Mouse (Mus musculus) adrenal gland, adult 18-20 months (tissue): ENCODE results near the gene Atp2b2. TPM values are rescaled to one million over a fixed set of nuclear protein-coding genes. Genes with fewer than 3 reads are reported as not detected.
"Not testable (repeated sequence)": the region's sequence is repeated elsewhere in the genome, so short reads cannot be mapped to it uniquely, and the experiment has no call there.

Source experiments
- DNase-seq, 2 experiments: peaks; one replicate each; pipeline ENCODE4 v3.0.0; 2021 to 2022; ENCODE audit warnings: low spot score in 2 of 2
- microRNA-seq, 2 experiments: library from miRNA; unstranded; fragments of <30 nt; microRNA quantifications; one replicate each; pipeline ENCODE4 v1.2.0; 2021; ENCODE audit warnings: borderline number of aligned reads in 2 of 2
- total RNA-seq, 2 experiments: library from RNA; stranded (reverse); gene quantifications; 1 replicate in 1 of 2; 2 replicates in 1 of 2; pipeline ENCODE4 v1.2.3; 2021

Gene Atp2b2
- total RNA-seq, 2 experiments from 2014 or later: 3.4 to 4.9 TPM

GRCm38 (mm10) chr6:113737318-113738046 is 304.9 kb downstream of the Atp2b2 start:
- no peak for DNase-seq

- DNase-seq: no peak
These were observed 311.1 kb downstream of the Atp2b2 start for GRCm38 (mm10) chr6:113731296-113731695.

- no peak for DNase-seq
These were observed 314.2 kb downstream of the Atp2b2 start for GRCm38 (mm10) chr6:113728181-113728580.

- no peak for DNase-seq
These were observed 321.4 kb downstream of the Atp2b2 start for GRCm38 (mm10) chr6:113721061-113721460.

- no peak for DNase-seq
These were observed 322.5 kb downstream of the Atp2b2 start, which contains the start of gene Ghrl for GRCm38 (mm10) chr6:113719878-113720277. TSS of gene Ghrl (minus strand) at chr6:113719880.

GRCm38 (mm10) chr6:113717541-113717940 is 324.9 kb downstream of the Atp2b2 start:
- no peak for DNase-seq

GRCm38 (mm10) chr6:113714797-113715196 is 327.6 kb downstream of the Atp2b2 start:
- no peak for DNase-seq

GRCm38 (mm10) chr6:113714276-113714675 is 328.1 kb downstream of the Atp2b2 start:
- DNase-seq: no peak

- DNase-seq: not testable (repeated sequence)
These were observed 329.0 kb downstream of the Atp2b2 start for GRCm38 (mm10) chr6:113713389-113713788.

- no peak for DNase-seq
These were observed 329.7 kb downstream of the Atp2b2 start for GRCm38 (mm10) chr6:113712718-113713117.

- DNase-seq: peak; percentile 50
These were observed 344.9 kb downstream of the Atp2b2 start for GRCm38 (mm10) chr6:113697222-113698205.

GRCm38 (mm10) chr6:113696582-113697221 is 345.7 kb downstream of the Atp2b2 start, which contains the start of gene Tatdn2:
TSS of gene Tatdn2 (plus strand) at chr6:113697050.
- peak; percentile 93 to 95 for DNase-seq

- no peak for DNase-seq
These were observed 346.6 kb downstream of the Atp2b2 start for GRCm38 (mm10) chr6:113695766-113696355.

GRCm38 (mm10) chr6:113695203-113695602 is 347.2 kb downstream of the Atp2b2 start:
- no peak for DNase-seq

Small RNA genes lying within 50 kb of the gene (microRNA-seq; reads per million reads assigned to microRNA genes)
- 0.61 to 0.95 reads per million in 2 experiments for gene Mir7042

Other genes with a start within 250 kb of the Atp2b2 start
- under 1 TPM in 1 of 2 experiments, not detected in 1; 0.13 TPM for gene Slc6a11, start 88.6 kb upstream of the Atp2b2 start, total RNA-seq
- gene Slc6a1, start 240.0 kb upstream of the Atp2b2 start, total RNA-seq: not detected